Mouse (Mus musculus) forebrain, postnatal 0 days (tissue): ENCODE measurements around the gene Gm2431. TPM values are rescaled to one million over a fixed set of nuclear protein-coding genes. Genes with fewer than 3 reads are reported as not detected.
"Not testable (repeated sequence)": the region's sequence is repeated elsewhere in the genome, so short reads cannot be mapped to it uniquely, and the experiment has no call there.

Experiments used
- ATAC-seq: fragments of 200-750 bp; cut with Nextera tagmentation; 2 replicates; pipeline ENCODE4 v1.8.0; 2017; ENCODE audit warnings: mild to moderate bottlenecking, moderate library complexity
- DNase-seq: peaks from one replicate; pipeline ENCODE4 v3.0.0-alpha.2; 2015
- H3K27ac ChIP-seq: fragments of 300-500 bp; sonication (generic); 2 replicates; pipeline ENCODE4 v1.5.1; 2014; ENCODE audit warnings: low read depth, mild to moderate bottlenecking, antibody characterized with exemption, low read length, moderate library complexity, mixed read lengths
- H3K27me3 ChIP-seq: fragments of 300-500 bp; sonication (generic); 2 replicates; pipeline ENCODE4 v1.6.1; 2014; ENCODE audit warnings: mild to moderate bottlenecking, low read length, mixed read lengths; ENCODE audit not compliant: insufficient read depth
- H3K36me3 ChIP-seq: fragments of 300-500 bp; sonication (generic); 2 replicates; pipeline ENCODE4 v1.6.1; 2014; ENCODE audit warnings: mild to moderate bottlenecking, moderate library complexity; ENCODE audit not compliant: insufficient read depth
- H3K4me1 ChIP-seq: fragments of 300-500 bp; sonication (generic); 2 replicates; pipeline ENCODE4 v1.6.1; 2014; ENCODE audit warnings: antibody characterized with exemption; ENCODE audit not compliant: insufficient read depth
- H3K4me2 ChIP-seq: fragments of 300-500 bp; sonication (generic); 2 replicates; pipeline ENCODE4 v1.6.1; 2014; ENCODE audit warnings: low read depth, mild to moderate bottlenecking, moderate library complexity
- H3K4me3 ChIP-seq: fragments of 300-500 bp; sonication (generic); 2 replicates; pipeline ENCODE4 v1.5.1; 2014; ENCODE audit warnings: low read depth, low read length, mixed read lengths
- H3K9ac ChIP-seq: fragments of 300-500 bp; sonication (generic); 2 replicates; pipeline ENCODE4 v1.6.1; 2014; ENCODE audit warnings: mild to moderate bottlenecking
- H3K9me3 ChIP-seq: fragments of 300-500 bp; sonication (generic); 2 replicates; pipeline ENCODE4 v1.6.1; 2016; ENCODE audit warnings: low read length
- CTCF ChIP-seq: sonication (generic); IDR thresholded peaks from 2 replicates; pipeline ENCODE4 v1.5.1; 2016; ENCODE audit warnings: antibody characterized with exemption, control low read depth, low read depth
- WGBS: fragments of 180-500 bp; shearing (Covaris S2); extraction: QIAGEN DNeasy Blood & Tissue Kit; methylation state at CpG from one replicate; pipeline ENCODE4 v1.1.7; 2014; 5-methylcytosine and 5-hydroxymethylcytosine counted together
- polyA plus RNA-seq: library from polyadenylated mRNA; unstranded; fragments of >200 nt; fragmentation: Nextera tagmentation; extraction: Ambion mirVana; gene quantifications from 2 replicates; pipeline ENCODE4 v1.2.1, GENCODE M21; 2015
- total RNA-seq: library from RNA; depleted of rRNA; stranded (reverse); fragments of >200 nt; gene quantifications from 2 replicates; pipeline ENCODE4 v1.2.3, GENCODE M21; 2014; rRNA removed

Gene Gm2431
- total and polyA plus RNA-seq, 2 experiments from 2014 or later = not detected

DNA sequence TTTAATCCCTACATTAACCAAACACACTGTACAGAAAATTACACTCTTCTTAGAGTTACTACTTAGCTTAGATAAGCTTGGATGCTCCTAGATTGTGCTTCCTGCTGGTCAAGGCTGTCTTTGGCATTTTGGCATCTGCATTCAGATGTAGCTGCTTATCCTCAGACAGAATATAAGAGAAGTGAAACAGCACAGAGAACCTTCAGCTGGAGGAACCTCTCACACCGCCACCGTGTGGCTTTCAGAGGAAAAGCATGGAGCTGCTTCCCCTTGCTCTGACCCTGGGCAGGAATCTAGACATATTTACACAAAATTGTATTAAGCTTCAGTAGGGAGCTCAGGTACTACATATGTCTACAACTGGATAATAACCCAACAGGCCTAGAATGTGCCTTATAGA, 2.6 kb downstream of the Gm2431 start:
- ATAC-seq (peak; percentile 69), DNase-seq (peak; percentile 48)
- no peaks in the 10 kb centered on the region for H3K27me3 ChIP-seq
- H3K36me3 ChIP-seq = no peaks in the 10 kb centered on the region
- WGBS = 0% methylated on average over 2 of the region's 2 CpGs
- no peak overlapping the region for H3K4me2 ChIP-seq
- peak; percentile 78 for TF ChIP-seq CTCF
- H3K9ac ChIP-seq = no peak overlapping the region
- H3K4me3 ChIP-seq = no peak overlapping the region
- H3K4me1 ChIP-seq = no peaks in the 10 kb centered on the region
- H3K27ac ChIP-seq = no peak overlapping the region
- no peaks in the 10 kb centered on the region for H3K9me3 ChIP-seq

DNA sequence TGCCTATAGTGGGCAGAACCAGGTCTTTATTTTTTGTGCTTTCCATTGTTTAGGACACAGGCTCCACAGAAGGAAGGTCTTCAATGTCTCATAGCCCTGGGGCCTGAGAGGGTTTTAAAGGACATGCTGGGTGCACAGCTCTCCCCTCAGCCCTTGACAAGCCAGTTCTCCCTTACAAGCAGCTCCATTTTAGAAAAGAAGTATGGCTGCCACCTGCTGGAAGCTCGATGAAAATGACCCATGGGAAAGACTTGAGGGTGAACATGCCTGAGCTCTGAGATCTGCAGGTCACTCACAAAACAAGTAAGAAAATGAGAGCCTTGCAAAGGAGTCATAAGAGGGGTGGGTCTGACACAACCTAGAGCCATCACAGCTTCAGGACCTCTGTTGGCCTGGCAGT, 8.3 kb downstream of the Gm2431 start:
- Histone ChIP-seq H3K27me3 (no peaks in the 10 kb centered on the region), H3K9me3 (no peaks in the 10 kb centered on the region), H3K4me1 (no peaks in the 10 kb centered on the region), H3K4me2 (no peak overlapping the region), H3K27ac (no peak overlapping the region), H3K9ac (no peak overlapping the region), H3K36me3 (no peaks in the 10 kb centered on the region), H3K4me3 (no peak overlapping the region)
- WGBS = 0% methylated on average over 1 of the region's 1 CpGs
- TF ChIP-seq CTCF = peak; percentile 71
- ATAC-seq (no peak), DNase-seq (peak; percentile 50)

DNA sequence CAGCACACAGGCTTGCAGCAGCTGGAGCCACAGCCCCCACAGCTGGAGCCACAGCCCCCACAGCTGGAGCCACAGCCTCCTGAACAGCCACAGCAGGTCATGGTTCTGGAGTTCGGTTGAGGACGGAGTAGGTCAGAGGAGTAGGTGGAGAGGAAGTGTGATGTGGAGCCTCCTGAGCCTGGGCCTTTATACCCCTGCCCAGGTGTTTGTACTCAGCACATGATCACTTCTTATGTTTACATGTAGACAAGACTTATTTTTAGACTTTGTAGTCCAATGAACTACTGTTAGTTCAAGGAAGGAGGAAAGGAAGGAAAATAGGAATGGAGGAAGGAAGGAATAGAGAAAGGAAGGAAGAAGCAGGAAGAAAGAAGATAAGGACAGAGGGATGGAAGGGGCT, 17.2 kb downstream of the Gm2431 start, which contains the start of gene Gm40460:
TSS of gene Gm40460 (minus strand) at position 101 of the 400 bp plus-strand sequence.
- no peak within 1 kb of the TSS for H3K27ac ChIP-seq
- H3K27me3 ChIP-seq = no peaks in the 10 kb centered on the region
- H3K4me3 ChIP-seq = no peak within 1 kb of the TSS
- WGBS = 55% methylated on average over 2 of the region's 2 CpGs
- no peak within 1 kb of the TSS for H3K4me2 ChIP-seq
- no peaks in the 10 kb centered on the region for H3K9me3 ChIP-seq
- no peak for ATAC-seq
- no peaks in the 10 kb centered on the region for H3K4me1 ChIP-seq
- H3K36me3 ChIP-seq = no peaks in the 10 kb centered on the region
- no peak for TF ChIP-seq CTCF
- no peak within 1 kb of the TSS for H3K9ac ChIP-seq
- no peak for DNase-seq

DNA sequence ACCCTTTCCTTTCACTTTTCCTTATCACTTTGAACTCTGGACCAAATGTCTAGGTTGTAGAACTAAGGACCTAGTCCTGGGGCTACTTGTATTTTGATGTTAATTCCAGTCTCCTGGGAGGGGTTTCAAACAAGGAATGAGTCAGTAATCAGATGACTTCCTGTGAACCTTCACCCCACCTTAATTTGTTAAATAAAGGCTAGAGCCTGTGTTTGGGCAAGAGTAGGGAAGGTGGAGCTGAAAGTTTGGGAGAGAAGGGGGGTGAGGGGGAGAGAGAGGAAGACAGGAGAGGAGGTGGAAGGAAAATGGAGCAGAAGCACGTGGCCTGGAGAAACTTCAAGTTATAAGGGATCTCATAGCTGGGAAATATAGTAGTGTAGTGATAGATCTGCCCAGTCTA, 26.6 kb downstream of the Gm2431 start:
- H3K9me3 ChIP-seq = no peaks in the 10 kb centered on the region
- H3K27me3 ChIP-seq = no peaks in the 10 kb centered on the region

DNA sequence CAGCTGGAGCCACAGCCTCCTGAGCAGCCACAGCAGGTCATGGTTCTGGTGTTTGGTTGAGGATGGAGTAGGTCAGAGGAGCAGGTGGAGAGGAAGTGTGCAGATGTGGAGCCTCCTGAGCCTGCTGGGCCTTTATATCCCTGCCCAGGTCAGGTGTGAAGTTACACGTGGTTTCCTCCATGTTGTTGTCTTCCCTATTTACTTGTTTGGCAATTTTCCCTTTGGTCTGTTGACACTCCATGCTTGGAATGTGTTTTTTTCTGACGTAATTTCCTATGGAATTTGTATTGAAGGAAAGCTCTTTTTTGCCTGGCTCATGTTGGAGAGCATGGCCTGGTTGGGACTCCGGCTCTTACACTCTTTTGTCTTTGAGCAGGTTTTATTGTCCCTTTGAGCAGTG, 28.3 kb downstream of the Gm2431 start, which contains the start of gene Krtap5-5:
TSS of gene Krtap5-5 (minus strand) at position 101 of the 400 bp plus-strand sequence.
- H3K27me3 ChIP-seq, H3K4me2 ChIP-seq, H3K27ac ChIP-seq, H3K9me3 ChIP-seq, H3K4me3 ChIP-seq, DNase-seq, H3K4me1 ChIP-seq, H3K9ac ChIP-seq, H3K36me3 ChIP-seq, ATAC-seq: not testable (repeated sequence)
- WGBS = 43% methylated on average over 3 of the region's 3 CpGs

More for the DNA sequence above, 26.6 kb downstream of the Gm2431 start:
- no peak for TF ChIP-seq CTCF
- H3K4me1 ChIP-seq = no peaks in the 10 kb centered on the region
- no peak overlapping the region for H3K4me2 ChIP-seq
- H3K4me3 ChIP-seq = no peak overlapping the region
- ATAC-seq (no peak), DNase-seq (no peak)
- WGBS = 25% methylated on average over 1 of the region's 1 CpGs
- no peaks in the 10 kb centered on the region for H3K36me3 ChIP-seq
- no peak overlapping the region for H3K27ac ChIP-seq
- H3K9ac ChIP-seq = no peak overlapping the region

DNA sequence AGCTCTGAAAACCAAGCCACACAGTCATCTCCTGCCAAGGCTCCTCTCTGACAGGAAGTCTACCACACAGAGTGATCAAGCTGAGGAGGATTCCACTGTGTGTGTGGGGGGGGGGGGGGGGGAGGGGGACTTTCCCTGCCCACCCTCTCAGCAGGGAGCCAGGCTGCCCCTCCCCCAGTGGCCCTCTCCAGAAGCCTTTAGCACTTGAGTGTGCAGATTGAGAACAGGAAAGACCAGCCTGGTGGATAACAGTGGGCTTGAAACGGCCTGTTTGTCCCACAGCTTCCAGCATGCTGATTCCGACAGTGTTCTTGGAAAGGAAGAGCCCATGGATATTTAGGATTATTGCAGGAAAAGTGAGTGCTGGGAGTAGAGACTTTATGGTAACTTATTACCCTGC, 33.6 kb downstream of the Gm2431 start:
- no peak for TF ChIP-seq CTCF
- 41% methylated on average over 2 of the region's 2 CpGs for WGBS
- no peak overlapping the region for H3K4me3 ChIP-seq
- no peak overlapping the region for H3K27ac ChIP-seq
- H3K36me3 ChIP-seq = no peaks in the 10 kb centered on the region
- no peak overlapping the region for H3K4me2 ChIP-seq
- no peaks in the 10 kb centered on the region for H3K27me3 ChIP-seq
- ATAC-seq (no peak), DNase-seq (no peak)
- H3K9ac ChIP-seq = no peak overlapping the region
- no peaks in the 10 kb centered on the region for H3K9me3 ChIP-seq
- H3K4me1 ChIP-seq = no peaks in the 10 kb centered on the region

DNA sequence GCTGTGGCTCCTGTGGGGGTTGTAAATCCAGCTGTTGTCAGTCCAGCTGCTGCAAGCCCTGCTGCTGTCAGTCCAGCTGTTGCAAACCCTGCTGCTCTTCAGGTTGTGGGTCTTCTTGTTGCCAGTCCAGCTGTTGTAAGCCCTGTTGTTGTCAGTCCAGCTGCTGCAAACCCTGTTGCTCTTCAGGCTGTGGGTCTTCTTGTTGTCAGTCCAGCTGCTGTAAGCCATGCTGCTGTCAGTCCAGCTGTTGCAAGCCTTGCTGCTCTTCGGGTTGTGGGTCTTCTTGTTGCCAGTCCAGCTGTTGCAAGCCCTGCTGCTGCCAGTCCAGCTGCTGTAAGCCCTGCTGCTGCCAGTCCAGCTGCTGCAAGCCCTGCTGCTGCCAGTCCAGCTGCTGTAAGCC, 46.0 kb downstream of the Gm2431 start:
- DNase-seq, H3K9me3 ChIP-seq, H3K4me1 ChIP-seq, H3K36me3 ChIP-seq, ATAC-seq, H3K27ac ChIP-seq, H3K9ac ChIP-seq, H3K4me3 ChIP-seq, H3K4me2 ChIP-seq, H3K27me3 ChIP-seq: not testable (repeated sequence)
- WGBS = 59% methylated on average over 1 of the region's 1 CpGs

DNA sequence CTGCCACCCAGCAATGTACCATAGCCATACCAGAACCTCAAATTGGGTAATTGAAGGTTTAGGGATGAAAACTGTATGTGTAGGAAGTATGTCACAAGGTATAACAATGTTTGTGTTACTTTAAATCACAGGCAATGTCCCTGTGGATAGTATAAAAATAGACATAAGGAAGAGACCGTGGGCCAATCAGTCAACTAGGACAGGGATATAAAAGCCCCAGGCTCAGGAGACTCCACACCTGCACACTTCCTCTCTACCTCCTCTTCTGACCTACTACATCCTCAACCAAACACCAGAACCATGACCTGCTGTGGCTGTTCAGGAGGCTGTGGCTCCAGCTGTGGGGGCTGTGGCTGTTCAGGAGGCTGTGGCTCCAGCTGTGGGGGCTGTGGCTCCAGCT, 46.6 kb downstream of the Gm2431 start, which contains the start of gene Gm7579:
TSS of gene Gm7579 (plus strand) at position 301 of the 400 bp plus-strand sequence.
- 78% methylated on average over 1 of the region's 1 CpGs for WGBS
- no peak within 1 kb of the TSS for H3K4me3 ChIP-seq
- H3K9me3 ChIP-seq = no peaks in the 10 kb centered on the region

More for the DNA sequence above, 46.6 kb downstream of the Gm2431 start, which contains the start of gene Gm7579:
- DNase-seq = no peak
- TF ChIP-seq CTCF = no peak
- Histone ChIP-seq H3K27me3 (no peaks in the 10 kb centered on the region), H3K27ac (no peak within 1 kb of the TSS), H3K4me2 (no peak within 1 kb of the TSS), H3K36me3 (no peaks in the 10 kb centered on the region), H3K4me1 (no peaks in the 10 kb centered on the region), H3K9ac (no peak within 1 kb of the TSS)
- no peak for ATAC-seq

Other genes starting within 250 kb of the Gm2431 start
- gene Mob2, start 197.3 kb downstream of the Gm2431 start, total RNA-seq = 37.8 and 42.5 TPM in 2 replicates
- 39.8 and 39.9 TPM in 2 replicates for gene Mob2, start 197.3 kb downstream of the Gm2431 start, polyA plus RNA-seq
- gene Dusp8, start 162.5 kb downstream of the Gm2431 start, total RNA-seq = 78.0 and 92.6 TPM in 2 replicates
- gene Dusp8, start 162.5 kb downstream of the Gm2431 start, polyA plus RNA-seq = 79.2 and 106 TPM in 2 replicates
- not detected in 2 replicates for gene Gm45618, start 137.6 kb downstream of the Gm2431 start, total RNA-seq
- 0.24 TPM in 1 of 2 replicates, not detected in the other for gene Gm45618, start 137.6 kb downstream of the Gm2431 start, polyA plus RNA-seq
- not detected in 2 replicates for gene Gm39115, start 122.3 kb downstream of the Gm2431 start, total RNA-seq
- gene Gm39115, start 122.3 kb downstream of the Gm2431 start, polyA plus RNA-seq = not detected in 2 replicates
- not detected in 2 replicates for gene Gm45337, start 113.7 kb downstream of the Gm2431 start, total RNA-seq
- gene Gm45337, start 113.7 kb downstream of the Gm2431 start, polyA plus RNA-seq = not detected in 2 replicates
- gene Gm29735, start 101.2 kb downstream of the Gm2431 start, total RNA-seq = not detected in 2 replicates
- not detected in 2 replicates for gene Gm29735, start 101.2 kb downstream of the Gm2431 start, polyA plus RNA-seq
- gene Gm4553, start 92.6 kb downstream of the Gm2431 start, total RNA-seq = not detected in 2 replicates
- not detected in 2 replicates for gene Gm4553, start 92.6 kb downstream of the Gm2431 start, polyA plus RNA-seq
- gene Krtap5-2, start 82.3 kb downstream of the Gm2431 start, total RNA-seq = 0.08 TPM in 1 of 2 replicates, not detected in the other
- gene Krtap5-2, start 82.3 kb downstream of the Gm2431 start, polyA plus RNA-seq = not detected in 2 replicates
- gene Gm10153, start 68.0 kb downstream of the Gm2431 start, total RNA-seq = not detected in 2 replicates
- not detected in 2 replicates for gene Gm10153, start 68.0 kb downstream of the Gm2431 start, polyA plus RNA-seq
- not detected in 2 replicates for gene Krtap5-3, start 57.0 kb downstream of the Gm2431 start, total RNA-seq
- gene Krtap5-3, start 57.0 kb downstream of the Gm2431 start, polyA plus RNA-seq = not detected in 2 replicates
- not detected in 2 replicates for gene Gm7579, start 46.5 kb downstream of the Gm2431 start, total RNA-seq
- not detected in 2 replicates for gene Gm7579, start 46.5 kb downstream of the Gm2431 start, polyA plus RNA-seq
- not detected in 2 replicates for gene Krtap5-5, start 28.4 kb downstream of the Gm2431 start, total RNA-seq
- not detected in 2 replicates for gene Krtap5-5, start 28.4 kb downstream of the Gm2431 start, polyA plus RNA-seq
- gene Gm40460, start 17.3 kb downstream of the Gm2431 start, total RNA-seq = not detected in 2 replicates
- not detected in 2 replicates for gene Gm40460, start 17.3 kb downstream of the Gm2431 start, polyA plus RNA-seq
- gene Gm4559, start 16.0 kb upstream of the Gm2431 start, total RNA-seq = not detected in 2 replicates
- not detected in 2 replicates for gene Gm4559, start 16.0 kb upstream of the Gm2431 start, polyA plus RNA-seq
- not detected in 2 replicates for gene Krtap5-1, start 38.8 kb upstream of the Gm2431 start, total RNA-seq
- not detected in 2 replicates for gene Krtap5-1, start 38.8 kb upstream of the Gm2431 start, polyA plus RNA-seq
- gene Krtap5-4, start 45.2 kb upstream of the Gm2431 start, total RNA-seq = not detected in 2 replicates
- not detected in 2 replicates for gene Krtap5-4, start 45.2 kb upstream of the Gm2431 start, polyA plus RNA-seq
- 5.6 and 6.6 TPM in 2 replicates for gene Ifitm10, start 115.4 kb upstream of the Gm2431 start, total RNA-seq
- gene Ifitm10, start 115.4 kb upstream of the Gm2431 start, polyA plus RNA-seq = 10.2 and 13.0 TPM in 2 replicates
- gene Gm49369, start 124.3 kb upstream of the Gm2431 start, total RNA-seq = 21.2 and 45.2 TPM in 2 replicates
- gene Gm49369, start 124.3 kb upstream of the Gm2431 start, polyA plus RNA-seq = 0.60 TPM in 1 of 2 replicates, not detected in the other
- gene Ctsd, start 129.7 kb upstream of the Gm2431 start, total RNA-seq = 243 and 366 TPM in 2 replicates
- 313 and 338 TPM in 2 replicates for gene Ctsd, start 129.7 kb upstream of the Gm2431 start, polyA plus RNA-seq
- gene Syt8, start 176.5 kb upstream of the Gm2431 start, total RNA-seq = not detected in 2 replicates
- not detected in 2 replicates for gene Syt8, start 176.5 kb upstream of the Gm2431 start, polyA plus RNA-seq
- 0.33 and 2.8 TPM in 2 replicates for gene Tnni2, start 183.5 kb upstream of the Gm2431 start, total RNA-seq
- gene Tnni2, start 183.5 kb upstream of the Gm2431 start, polyA plus RNA-seq = 0.21 and 1.5 TPM in 2 replicates
- gene Lsp1, start 202.5 kb upstream of the Gm2431 start, total RNA-seq = 5.7 and 7.9 TPM in 2 replicates
- gene Lsp1, start 202.5 kb upstream of the Gm2431 start, polyA plus RNA-seq = 5.5 and 6.4 TPM in 2 replicates
- 1.2 and 1.6 TPM in 2 replicates for gene Tnnt3, start 240.5 kb upstream of the Gm2431 start, total RNA-seq
- 1.2 and 1.4 TPM in 2 replicates for gene Tnnt3, start 240.5 kb upstream of the Gm2431 start, polyA plus RNA-seq